Mouse (Mus musculus) v-Abl transformed pro-B cells (cell line): ENCODE results near the gene Epgn.

ENCODE experiments used
- in situ Hi-C, 2 experiments: fragments of 400-800 bp; cut with MboI; formaldehyde crosslinking; loops; one replicate each; pipeline ENCODE4 v1.15.1; 2025; ENCODE audit not compliant: unreplicated experiment in 2 of 2

Epgn gene

GRCm38 (mm10) chr5:91027164-91027563, at the start of gene Epgn:
Gene Epgn, plus strand, starts transcription at chr5:91027464.
- in situ Hi-C loops = no loop called here

- in situ Hi-C loops = no loop called here
Measured at GRCm38 (mm10) chr5:90980297-90980696, 47.0 kb upstream of the Epgn start.

DNA sequence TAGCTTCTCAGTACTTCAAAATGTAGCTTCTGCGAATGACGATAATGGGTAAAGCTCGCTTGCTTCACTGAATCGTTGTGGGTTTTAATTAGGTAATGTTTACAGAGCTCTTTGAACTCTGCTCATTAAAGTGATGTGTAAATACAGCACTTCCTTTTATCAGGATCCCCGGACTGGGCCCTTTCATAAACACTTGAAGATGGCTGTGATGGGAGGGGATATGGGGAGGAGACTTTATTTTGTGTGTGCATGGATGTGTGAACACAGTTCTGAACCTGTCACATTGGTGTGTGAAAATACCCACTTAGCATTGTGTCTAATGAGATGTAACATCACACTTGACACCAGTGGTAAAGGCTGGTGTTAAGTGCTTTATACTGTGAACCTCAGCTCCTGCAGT, 39.7 kb upstream of the Epgn start:
- in situ Hi-C loops = no loop called here

DNA sequence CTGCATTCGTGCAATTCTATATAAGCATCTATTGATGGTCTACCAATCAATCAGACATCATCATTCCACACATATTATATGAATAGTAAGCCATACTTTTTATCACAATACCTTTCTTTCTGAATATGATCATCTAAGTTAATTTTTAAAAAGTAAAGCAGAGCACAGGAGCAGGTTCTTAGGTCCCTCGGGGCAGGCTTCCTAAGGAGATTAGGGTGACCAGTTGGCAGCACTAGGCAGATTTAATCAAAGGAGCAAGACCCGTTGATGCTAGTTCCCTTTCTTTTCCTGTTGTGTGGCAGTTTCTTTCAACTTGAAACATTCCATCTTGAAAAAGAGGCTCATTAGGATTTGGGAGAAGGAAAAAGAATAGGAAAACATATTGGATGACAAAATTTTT, 39.1 kb upstream of the Epgn start:
- in situ Hi-C loops = no loop called here

DNA sequence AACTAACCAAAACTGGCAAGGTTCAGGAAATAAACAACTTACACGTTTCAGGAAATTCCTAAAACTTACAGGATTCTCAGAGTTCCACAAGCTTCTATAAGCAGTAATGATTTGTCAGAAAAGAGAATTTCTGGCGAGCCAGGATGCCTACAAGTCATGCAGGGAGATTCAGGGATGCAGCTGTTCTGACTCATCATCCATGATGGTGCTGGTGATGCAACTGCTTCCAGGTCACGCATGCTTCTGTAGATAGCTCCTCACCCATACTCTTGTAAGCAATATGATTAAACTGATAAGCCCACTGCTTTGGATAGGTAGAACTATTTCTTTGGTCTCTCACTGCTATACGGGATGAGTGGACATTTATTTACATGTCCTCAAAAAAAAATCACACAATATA, 38.7 kb upstream of the Epgn start:
- in situ Hi-C loops = no loop called here

- in situ Hi-C loops = no loop called here
Measured at GRCm38 (mm10) chr5:90999942-91000341, 27.3 kb upstream of the Epgn start.

- in situ Hi-C loops = no loop called here
Measured at GRCm38 (mm10) chr5:91015216-91015615, 12.0 kb upstream of the Epgn start.

GRCm38 (mm10) chr5:91023114-91023513, 4.2 kb upstream of the Epgn start:
- in situ Hi-C loops = no loop called here

DNA sequence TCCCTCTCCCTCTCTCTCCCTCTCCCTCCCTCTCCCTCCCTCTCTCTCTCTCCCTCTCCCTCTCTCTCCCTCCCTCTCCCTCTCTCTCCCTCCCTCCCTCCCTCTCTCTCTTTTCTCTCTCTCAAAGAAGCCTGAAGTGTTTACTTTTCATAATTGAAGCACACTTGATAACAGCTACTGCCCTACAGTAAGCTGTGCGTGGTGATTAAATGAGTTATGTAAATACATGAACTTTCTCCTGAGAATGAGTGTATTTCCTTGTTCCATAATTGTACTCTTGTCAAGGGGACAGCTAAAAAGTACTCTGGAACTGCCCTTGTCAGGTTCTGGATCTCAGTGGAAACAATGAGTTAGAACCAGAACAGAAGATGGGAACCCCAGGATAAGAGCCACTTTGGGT, 576 bp downstream of the Epgn start:
- in situ Hi-C loops = no loop called here

DNA sequence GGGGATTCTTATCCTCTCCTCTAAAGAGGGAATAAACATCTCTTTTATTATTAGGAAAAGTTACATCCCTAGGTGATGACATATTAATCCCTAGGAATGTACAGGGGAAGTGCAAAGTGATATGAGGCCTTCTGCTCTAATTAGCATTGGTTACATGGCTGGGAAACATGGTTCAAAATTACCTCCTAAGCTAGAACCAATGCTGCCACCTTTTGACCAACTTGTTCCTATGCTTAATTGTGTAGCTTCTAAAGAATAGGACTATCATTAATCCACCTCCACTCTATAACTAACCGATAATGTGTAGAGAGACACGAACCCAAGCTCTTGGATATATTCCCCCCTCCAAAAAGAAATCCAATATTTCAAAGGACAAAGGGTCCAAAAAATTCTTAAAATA, 3.4 kb downstream of the Epgn start:
- in situ Hi-C loops = no loop called here

DNA sequence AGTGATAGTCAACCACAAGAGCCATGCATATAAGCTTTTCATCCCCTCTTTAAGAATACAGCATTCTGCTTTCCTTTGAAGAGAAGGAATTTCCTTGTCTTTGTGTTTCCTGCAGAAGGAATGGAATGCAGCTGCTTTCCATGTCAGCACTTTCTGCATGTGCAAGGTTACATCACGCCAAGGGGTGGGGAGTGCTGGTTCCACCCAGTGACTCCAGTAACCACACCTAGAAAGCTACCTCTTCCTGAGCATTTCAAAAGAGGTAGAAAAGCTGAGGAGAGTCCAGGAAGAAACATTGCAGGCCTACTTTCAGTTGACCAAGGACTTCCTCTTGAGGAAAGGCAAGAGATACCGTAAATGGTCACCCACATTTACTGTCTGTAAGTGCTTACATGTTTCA, 8.1 kb downstream of the Epgn start:
- in situ Hi-C loops = no loop called here

DNA sequence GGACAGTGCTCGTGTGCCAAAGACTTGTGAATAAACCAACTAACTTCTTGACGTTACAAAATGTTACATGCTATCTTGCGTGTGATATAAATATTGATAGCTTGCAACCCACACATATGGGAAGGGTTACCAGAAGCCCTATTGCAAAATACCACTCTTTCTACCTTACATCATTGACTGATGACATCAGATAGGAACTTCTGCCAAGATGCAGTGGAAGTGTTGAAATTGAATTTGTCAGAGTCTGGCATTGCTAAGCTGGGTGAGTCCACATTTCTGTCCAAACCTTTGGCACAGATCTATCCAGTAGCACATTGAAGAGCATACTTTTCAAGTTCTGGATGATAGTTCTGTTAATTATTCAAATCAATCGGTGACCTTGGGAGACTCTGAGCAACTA, 9.4 kb downstream of the Epgn start:
- in situ Hi-C loops = no loop called here

DNA sequence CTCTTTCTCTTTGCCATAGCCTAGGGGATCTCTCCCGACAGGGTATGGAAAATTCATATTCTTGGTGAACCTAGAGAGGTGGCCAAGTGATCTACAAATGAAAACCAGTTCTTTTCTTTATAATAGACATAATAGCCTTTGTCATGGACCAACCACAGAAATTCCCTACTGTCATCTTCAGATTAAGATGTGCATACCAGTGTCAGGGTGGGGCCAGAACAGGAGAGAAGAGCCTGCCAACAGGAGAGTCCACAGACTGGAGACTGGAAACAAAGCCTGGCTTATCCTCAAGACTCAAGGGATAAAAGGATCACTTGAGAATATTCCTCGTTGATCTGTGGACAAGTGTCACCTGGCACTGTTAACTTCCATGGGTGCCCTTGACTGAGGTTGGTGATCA, 10.5 kb downstream of the Epgn start:
- in situ Hi-C loops = no loop called here

- in situ Hi-C loops = no loop called here
Measured at GRCm38 (mm10) chr5:91038547-91038946, 11.3 kb downstream of the Epgn start.

DNA sequence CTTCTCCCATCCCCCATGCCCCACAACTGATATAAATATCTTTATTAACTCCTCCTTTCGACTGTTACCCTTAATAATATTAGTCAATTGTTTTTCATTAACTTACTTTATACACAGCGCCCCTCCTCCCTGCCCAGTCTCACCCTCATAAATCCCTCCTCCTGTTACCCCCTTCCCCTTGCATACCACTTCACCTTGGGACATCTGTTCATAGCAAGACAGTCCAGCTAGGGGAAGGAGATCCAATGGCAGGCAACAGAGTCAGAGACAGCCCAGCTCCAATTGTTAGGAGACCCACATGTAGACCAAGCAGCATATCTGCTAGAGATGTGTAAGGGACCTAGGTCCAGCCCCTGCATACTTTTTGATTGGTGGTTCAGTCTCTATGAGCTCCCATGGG, 11.7 kb downstream of the Epgn start:
- in situ Hi-C loops = no loop called here

DNA sequence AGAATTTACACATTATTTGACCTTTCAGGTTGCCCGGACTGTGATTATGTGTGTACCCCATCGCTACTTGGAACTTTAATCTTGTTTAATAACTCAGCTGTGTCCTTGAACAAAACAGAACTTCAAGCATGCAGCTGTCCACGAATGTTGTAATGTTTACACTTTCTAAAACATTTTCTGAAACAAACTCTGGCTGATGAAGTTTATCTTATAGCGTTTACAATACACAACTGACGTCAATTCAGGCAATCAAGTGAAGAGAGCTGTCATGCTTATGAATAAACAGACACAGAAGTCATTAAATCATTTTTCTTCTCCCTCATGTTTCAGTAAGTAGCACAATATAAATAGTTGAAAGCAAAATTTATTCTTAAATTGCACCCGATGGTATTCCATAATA, 20.7 kb downstream of the Epgn start:
- in situ Hi-C loops = no loop called here

DNA sequence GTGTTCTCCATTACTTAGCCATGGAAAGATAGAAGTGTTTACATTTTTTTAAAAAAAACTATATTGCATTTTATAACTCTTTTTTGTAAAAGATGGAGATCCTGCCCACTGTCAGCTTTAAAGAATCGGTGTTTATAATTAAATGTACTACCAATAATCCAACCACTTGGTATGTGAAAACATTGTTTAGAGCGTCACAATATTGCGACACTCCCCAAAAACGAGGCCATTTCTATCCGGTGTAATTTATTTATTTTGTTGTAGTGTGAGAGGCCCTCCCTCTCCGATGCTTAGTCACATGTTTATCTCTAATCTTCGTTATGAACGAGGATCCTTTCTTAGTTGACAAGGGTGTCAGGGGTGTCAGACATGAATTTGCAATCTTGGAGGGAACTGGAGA, 21.1 kb downstream of the Epgn start:
- in situ Hi-C loops = no loop called here

- in situ Hi-C loops = no loop called here
Measured at GRCm38 (mm10) chr5:91072340-91072739, 45.1 kb downstream of the Epgn start.

DNA sequence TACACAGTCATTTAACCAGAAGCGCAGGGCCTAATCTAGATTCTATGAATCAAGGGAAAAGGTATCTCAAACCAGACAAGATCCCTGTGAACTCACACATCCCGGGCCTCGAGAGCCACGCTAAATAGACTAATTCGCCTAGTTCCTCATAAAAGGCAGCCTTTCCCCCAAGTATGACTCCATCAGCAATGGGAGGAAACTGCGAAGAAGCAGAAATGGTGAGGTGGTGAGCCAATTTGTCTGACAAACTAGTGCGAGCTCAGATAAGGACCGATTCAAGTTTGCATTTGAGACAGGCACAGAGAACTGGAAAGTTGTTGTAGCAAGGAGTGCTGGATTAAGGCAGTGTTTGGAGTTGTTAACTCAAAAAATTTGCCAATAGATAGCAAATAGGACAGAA, 46.4 kb downstream of the Epgn start:
- in situ Hi-C loops = no loop called here

GRCm38 (mm10) chr5:91074026-91074425, 46.8 kb downstream of the Epgn start:
- in situ Hi-C loops = no loop called here

DNA sequence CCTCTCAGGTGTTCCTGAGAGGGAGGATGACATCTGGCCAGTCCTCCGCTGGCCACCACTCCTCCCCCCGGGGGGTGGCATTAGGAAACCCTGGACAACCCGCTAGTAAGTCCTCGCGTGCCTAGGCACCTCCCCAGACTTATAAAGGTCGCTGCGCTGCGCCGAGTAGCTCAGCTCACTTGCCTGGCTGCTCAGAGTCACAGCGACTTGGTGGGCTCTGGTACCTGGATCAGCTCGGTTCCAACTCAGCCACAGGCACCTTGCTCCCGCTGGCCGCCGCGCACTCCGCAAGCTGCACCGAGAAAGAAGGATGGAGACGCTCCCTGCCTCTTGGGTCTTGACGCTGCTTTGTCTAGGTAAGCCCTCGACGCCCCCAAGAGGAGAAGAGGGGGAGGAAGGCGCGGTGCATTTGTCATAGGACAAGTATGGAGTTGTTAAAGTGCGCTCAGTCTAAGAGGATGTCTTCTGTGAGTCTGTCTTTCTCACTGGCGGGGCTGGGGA, 47.2 kb downstream of the Epgn start, which contains the start of gene Ereg:
Gene Ereg, plus strand, starts transcription at position 173 of the 501 bp plus-strand sequence.
- in situ Hi-C loops = no loop called here

DNA sequence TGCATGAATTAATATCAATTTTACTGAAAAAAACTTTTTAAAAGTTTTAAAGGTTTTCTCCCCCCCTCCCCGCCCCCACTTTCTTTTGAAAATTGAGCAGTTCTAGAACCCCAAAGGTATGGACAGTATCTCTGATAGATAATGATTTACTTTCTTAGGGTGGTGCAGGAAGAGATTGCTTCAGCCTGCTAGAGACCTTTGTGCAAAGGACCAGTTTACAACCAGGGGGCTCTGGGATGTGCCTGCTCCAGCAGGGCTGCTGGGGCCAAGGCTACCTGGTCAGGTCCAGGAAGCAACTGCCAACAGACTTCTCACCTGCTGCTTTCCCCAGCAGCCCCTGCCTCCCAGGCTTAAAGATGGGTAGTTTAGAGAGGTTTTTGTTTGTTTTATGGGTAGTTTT, 47.8 kb downstream of the Epgn start:
- in situ Hi-C loops = no loop called here

- in situ Hi-C loops = no loop called here
Measured at GRCm38 (mm10) chr5:91083016-91083415, 55.8 kb downstream of the Epgn start.
